Mouse (Mus musculus): ENCODE results near the gene Sh3d21.

GRCm38 (mm10) chr4:126194216-126194615, 30.9 kb upstream of the Sh3d21 start:
- TF ChIP-seq CTCF (IDR thresholded peaks at IDR 0.05) (no peak), POLR2A (IDR thresholded peaks at IDR 0.05; ENCODE audit: insufficient read depth, low read depth, low read length) (no peak)

Measured in heart, adult 2 months (tissue).